Mouse (Mus musculus) heart, embryonic 10.5 days (tissue): Measurements from ENCODE around the gene Tas2r143. TPM values are rescaled to one million over a fixed set of nuclear protein-coding genes. Genes with fewer than 3 reads are reported as not detected.

Experiments used
- DNase-seq: peaks from one replicate; pipeline ENCODE4 v3.0.0-alpha.2; 2017; ENCODE audit warnings: low spot score
- H3K27ac ChIP-seq: fragments of 300-500 bp; sonication (generic); 2 replicates; pipeline ENCODE4 v1.5.1; 2016; ENCODE audit warnings: mild to moderate bottlenecking
- H3K27me3 ChIP-seq: fragments of 300-500 bp; sonication (generic); 2 replicates; pipeline ENCODE4 v1.6.1; 2016; ENCODE audit warnings: mild to moderate bottlenecking; ENCODE audit not compliant: poor library complexity, insufficient read depth, severe bottlenecking
- H3K36me3 ChIP-seq: fragments of 300-500 bp; sonication (generic); 2 replicates; pipeline ENCODE4 v1.6.1; 2016; ENCODE audit warnings: mild to moderate bottlenecking, moderate library complexity
- H3K4me1 ChIP-seq: fragments of 300-500 bp; sonication (generic); 2 replicates; pipeline ENCODE4 v1.6.1; 2016; ENCODE audit warnings: mild to moderate bottlenecking
- H3K4me3 ChIP-seq: fragments of 300-500 bp; sonication (generic); 2 replicates; pipeline ENCODE4 v1.5.1; 2016; ENCODE audit warnings: mild to moderate bottlenecking, moderate library complexity
- H3K9me3 ChIP-seq: fragments of 300-500 bp; sonication (generic); 2 replicates; pipeline ENCODE4 v1.6.1; 2016; ENCODE audit warnings: mild to moderate bottlenecking, moderate library complexity
- WGBS: fragments of 180-500 bp; shearing (Covaris S2); methylation state at CpG from one replicate; pipeline ENCODE4 v1.1.7; 2016; 5-methylcytosine and 5-hydroxymethylcytosine counted together
- polyA plus RNA-seq: library from polyadenylated mRNA; unstranded; fragments of >200 nt; fragmentation: Nextera tagmentation; extraction: Ambion mirVana; gene quantifications from 2 replicates; pipeline ENCODE4 v1.2.1, GENCODE M21; 2016

Gene Tas2r143
- polyA plus RNA-seq, result not detected in 2 replicates

DNA sequence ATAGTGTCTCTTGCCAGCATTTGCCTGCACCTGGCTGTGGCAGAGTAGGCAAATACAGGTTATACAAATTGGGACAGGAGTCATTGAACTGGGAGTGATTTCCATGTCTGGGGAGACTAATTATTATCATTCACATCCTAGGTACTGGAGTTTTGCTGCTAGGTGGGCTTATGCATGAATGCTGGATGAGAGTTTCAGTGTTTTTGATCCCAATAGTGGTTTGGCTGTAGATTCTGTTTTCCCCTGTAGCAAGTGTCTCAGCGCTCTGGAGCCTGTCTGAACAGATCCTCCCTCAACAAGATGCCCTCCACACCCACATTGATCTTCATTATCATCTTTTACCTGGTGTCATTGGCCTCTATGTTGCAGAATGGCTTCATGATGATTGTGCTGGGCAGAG lies at the start of gene Tas2r143:
TSS of gene Tas2r143 (plus strand) at position 301 of the 400 bp plus-strand sequence.
- H3K27me3 ChIP-seq, result peaks cover 6% of the 10 kb centered on the region; the same call in 1 of the 2 replicates
- no peak within 1 kb of the TSS for H3K27ac ChIP-seq
- WGBS, result 65% methylated on average over 1 of the region's 1 CpGs

DNA sequence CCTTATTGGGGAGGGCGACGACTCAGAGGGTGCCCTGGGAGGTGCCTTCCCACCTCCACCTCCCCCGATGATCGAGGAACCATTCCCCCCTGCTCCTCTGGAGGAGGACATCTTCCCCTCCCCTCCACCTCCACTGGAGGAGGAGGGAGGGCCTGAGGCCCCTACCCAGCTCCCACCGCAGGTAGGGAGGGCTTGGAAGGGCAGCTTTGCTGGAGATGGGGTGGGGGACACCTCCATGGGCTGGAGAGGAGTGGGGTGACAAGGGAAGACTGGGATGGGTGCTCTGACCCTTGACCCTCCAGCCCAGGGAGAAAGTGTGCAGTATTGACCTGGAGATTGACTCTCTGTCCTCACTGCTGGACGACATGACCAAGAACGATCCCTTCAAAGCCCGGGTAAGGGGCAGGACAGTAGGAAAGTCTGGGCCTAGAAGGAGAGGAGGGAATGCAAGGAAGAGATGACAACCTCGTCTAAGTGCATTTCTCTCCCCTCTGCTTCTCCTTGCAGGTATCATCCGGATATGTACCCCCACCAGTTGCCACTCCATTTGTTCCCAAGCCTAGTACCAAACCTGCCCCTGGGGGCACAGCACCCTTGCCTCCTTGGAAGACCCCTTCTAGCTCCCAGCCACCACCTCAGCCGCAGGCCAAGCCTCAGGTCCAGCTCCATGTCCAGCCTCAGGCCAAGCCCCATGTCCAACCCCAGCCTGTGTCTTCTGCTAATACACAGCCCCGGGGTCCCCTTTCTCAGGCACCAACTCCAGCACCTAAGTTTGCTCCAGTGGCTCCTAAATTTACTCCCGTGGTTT lies 48.9 kb upstream of the Tas2r143 start:
- 35% methylated on average over 13 of the region's 13 CpGs for whole genome bisulfite sequencing
- Histone ChIP-seq H3K27me3 (no peaks in the 10 kb centered on the region), H3K4me1 (peaks cover 56% of the 10 kb centered on the region)

More for the DNA sequence above, at the start of gene Tas2r143:
- Histone ChIP-seq H3K9me3 (no peaks in the 10 kb centered on the region), H3K36me3 (no peaks in the 10 kb centered on the region), H3K4me3 (no peak within 1 kb of the TSS), H3K4me1 (no peaks in the 10 kb centered on the region)
- DNase-seq, result no peak

DNA sequence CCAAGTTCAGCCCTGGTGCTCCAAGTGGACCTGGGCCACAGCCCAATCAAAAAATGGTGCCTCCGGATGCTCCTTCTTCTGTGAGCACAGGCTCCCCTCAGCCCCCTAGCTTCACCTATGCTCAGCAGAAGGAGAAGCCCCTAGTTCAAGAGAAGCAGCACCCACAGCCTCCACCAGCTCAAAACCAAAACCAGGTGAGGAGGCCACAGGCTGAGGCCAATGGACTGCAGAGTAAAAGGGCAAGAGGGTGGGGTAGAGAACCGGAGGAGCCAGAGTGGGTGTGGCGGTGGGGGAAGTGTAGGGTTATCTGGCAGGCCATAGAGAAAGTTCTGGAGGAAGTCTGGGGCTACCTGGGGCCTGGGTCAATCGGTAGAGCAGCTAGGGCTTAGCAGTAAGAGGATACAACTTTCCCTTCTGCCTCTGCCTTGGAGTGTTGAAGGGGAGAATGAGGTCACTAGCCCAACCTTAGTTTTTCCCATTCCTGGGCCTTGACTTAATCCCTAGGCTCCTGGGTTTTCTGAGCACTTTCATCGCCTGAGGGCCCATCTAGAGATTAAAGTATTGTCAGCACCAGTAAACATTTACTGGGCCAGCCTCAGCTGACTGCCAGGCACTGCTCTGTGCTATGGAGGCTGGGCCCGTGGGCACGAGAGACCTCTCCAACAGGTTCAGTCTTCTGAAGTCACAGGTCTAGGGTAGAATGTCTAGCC lies 48.1 kb upstream of the Tas2r143 start:
- WGBS, result 48% methylated on average over 7 of the region's 7 CpGs
- H3K4me3 ChIP-seq, result peak overlapping the region; percentile 97
- peaks cover 57% of the 10 kb centered on the region for H3K36me3 ChIP-seq
- H3K4me1 ChIP-seq, result peaks cover 64% of the 10 kb centered on the region
- H3K27ac ChIP-seq, result peak overlapping the region; percentile 96; the same call in 1 of the 2 replicates
- no peaks in the 10 kb centered on the region for H3K27me3 ChIP-seq
- no peaks in the 10 kb centered on the region for H3K9me3 ChIP-seq
- DNase-seq, result no peak

More for the DNA sequence above, 48.9 kb upstream of the Tas2r143 start:
- DNase-seq, result no peak
- peak overlapping the region; percentile 97 for H3K4me3 ChIP-seq
- peaks cover 50% of the 10 kb centered on the region for H3K36me3 ChIP-seq
- H3K27ac ChIP-seq, result peak overlapping the region; percentile 96
- H3K9me3 ChIP-seq, result no peaks in the 10 kb centered on the region

DNA sequence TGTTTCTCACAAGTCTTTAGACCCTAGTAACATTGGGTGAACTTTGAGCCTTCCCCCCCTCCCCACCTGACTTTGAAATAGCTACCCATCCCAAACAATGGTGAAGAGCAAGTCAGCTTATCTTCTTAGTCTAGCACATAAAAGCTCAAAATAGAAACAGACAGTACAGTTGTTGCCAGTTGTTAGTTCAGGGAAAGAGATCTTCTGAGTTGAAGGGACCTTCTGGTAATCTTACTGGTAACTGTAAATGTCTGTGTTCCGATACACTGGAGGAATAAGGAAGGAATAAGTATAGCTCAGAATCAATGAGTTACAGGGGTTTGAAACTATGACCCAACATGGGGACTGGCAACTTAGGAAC lies 47.6 kb upstream of the Tas2r143 start:
- H3K4me3 ChIP-seq, result peak overlapping the region; percentile 97; the same call in 1 of the 2 replicates
- 84% methylated on average over 1 of the region's 1 CpGs for WGBS
- H3K9me3 ChIP-seq, result no peaks in the 10 kb centered on the region
- H3K27ac ChIP-seq, result 0 out of 2 replicates have a peak overlapping the region, but pooled peaks have one; percentile 96
- H3K4me1 ChIP-seq, result peaks cover 69% of the 10 kb centered on the region
- DNase-seq, result no peak
- H3K36me3 ChIP-seq, result peaks cover 63% of the 10 kb centered on the region
- H3K27me3 ChIP-seq, result no peaks in the 10 kb centered on the region

DNA sequence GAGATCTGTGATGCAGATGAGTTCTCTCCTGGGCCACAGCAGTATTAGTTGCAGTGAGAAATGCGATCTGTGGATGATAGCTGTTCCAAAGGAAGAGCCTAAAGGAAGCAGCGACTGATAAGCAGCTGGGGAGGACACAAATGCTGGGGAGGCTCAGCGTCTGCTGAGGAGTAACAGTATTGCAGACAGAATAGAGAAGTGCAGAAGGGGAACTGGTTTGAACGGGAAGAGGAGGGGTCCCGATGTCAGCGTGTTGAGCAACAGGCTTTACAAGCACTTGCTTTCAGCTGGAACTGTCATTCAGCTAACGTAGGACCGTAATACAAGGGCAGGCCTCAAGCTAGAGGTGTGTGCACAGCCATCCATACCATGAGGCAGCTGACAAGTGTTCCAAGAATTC lies 46.9 kb upstream of the Tas2r143 start:
- DNase-seq, result no peak
- peak overlapping the region; percentile 44; the same call in 1 of the 2 replicates for H3K27ac ChIP-seq
- H3K4me3 ChIP-seq, result peak overlapping the region; percentile 97
- peaks cover 76% of the 10 kb centered on the region for H3K4me1 ChIP-seq
- H3K36me3 ChIP-seq, result peaks cover 70% of the 10 kb centered on the region
- H3K9me3 ChIP-seq, result no peaks in the 10 kb centered on the region
- WGBS, result 44% methylated on average over 8 of the region's 8 CpGs
- no peaks in the 10 kb centered on the region for H3K27me3 ChIP-seq

DNA sequence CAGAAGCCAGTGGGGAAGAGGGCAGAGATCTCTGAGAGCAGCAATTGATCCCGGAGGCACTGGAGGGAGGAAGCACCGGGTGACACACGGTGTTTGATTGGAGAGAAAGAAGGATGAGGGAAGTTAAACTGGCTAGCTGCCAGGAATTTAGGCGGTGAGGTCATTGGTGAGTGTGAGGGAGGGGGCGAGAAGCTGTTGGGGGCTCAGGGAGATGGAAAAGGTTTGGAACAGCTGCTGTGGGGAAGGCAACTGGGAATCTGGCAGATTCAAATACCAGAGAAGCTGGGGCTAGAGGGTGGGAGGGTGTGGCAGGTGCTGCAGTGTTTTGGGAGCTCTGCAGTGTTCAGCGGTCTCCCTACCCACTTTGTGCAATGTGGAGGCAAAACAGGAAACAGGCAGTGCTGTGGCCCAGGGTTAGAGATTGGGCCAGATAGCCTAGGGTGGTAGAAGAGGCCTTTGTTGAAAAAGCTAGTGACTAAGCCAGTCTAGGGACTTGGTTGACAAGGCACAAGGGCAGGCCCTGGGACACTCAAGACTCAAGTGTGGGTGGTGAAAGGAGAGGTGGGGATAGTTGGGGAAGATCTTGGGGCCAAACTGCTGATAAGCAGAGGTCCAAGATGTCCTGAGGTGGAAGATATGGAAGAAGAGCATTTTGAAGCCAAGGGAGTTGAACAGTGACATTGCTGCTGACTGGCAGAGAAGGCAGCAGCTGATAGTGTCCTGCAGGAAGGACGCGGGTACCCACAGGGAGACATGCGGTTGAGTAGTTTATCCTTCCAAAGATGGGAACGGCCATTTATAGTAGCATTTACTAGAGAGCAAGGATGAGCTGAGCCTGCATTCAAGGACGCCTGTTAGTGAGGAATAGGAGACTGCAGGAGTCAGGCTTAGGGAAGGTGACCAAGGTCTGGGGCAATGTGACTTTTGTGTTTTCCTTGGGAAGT lies 45.7 kb upstream of the Tas2r143 start:
- WGBS, result 35% methylated on average over 11 of the region's 11 CpGs
- Histone ChIP-seq H3K9me3 (no peaks in the 10 kb centered on the region), H3K27ac (peak overlapping the region; percentile 75; the same call in 1 of the 2 replicates), H3K36me3 (peaks cover 81% of the 10 kb centered on the region), H3K4me1 (peaks cover 74% of the 10 kb centered on the region), H3K27me3 (no peaks in the 10 kb centered on the region), H3K4me3 (peak overlapping the region; percentile 97)
- no peak for DNase-seq

- H3K4me3 ChIP-seq, result no peak overlapping the region
- H3K9me3 ChIP-seq, result no peaks in the 10 kb centered on the region
- no peak for DNase-seq
- H3K4me1 ChIP-seq, result peaks cover 77% of the 10 kb centered on the region
- 91% methylated on average over 6 of the region's 6 CpGs for whole genome bisulfite sequencing
- peaks cover 92% of the 10 kb centered on the region for H3K36me3 ChIP-seq
- no peak overlapping the region; the same call in 1 of the 2 replicates for H3K27ac ChIP-seq
- no peaks in the 10 kb centered on the region for H3K27me3 ChIP-seq
Observed at GRCm38 (mm10) chr6:42355366-42355765, 44.7 kb upstream of the Tas2r143 start.

DNA sequence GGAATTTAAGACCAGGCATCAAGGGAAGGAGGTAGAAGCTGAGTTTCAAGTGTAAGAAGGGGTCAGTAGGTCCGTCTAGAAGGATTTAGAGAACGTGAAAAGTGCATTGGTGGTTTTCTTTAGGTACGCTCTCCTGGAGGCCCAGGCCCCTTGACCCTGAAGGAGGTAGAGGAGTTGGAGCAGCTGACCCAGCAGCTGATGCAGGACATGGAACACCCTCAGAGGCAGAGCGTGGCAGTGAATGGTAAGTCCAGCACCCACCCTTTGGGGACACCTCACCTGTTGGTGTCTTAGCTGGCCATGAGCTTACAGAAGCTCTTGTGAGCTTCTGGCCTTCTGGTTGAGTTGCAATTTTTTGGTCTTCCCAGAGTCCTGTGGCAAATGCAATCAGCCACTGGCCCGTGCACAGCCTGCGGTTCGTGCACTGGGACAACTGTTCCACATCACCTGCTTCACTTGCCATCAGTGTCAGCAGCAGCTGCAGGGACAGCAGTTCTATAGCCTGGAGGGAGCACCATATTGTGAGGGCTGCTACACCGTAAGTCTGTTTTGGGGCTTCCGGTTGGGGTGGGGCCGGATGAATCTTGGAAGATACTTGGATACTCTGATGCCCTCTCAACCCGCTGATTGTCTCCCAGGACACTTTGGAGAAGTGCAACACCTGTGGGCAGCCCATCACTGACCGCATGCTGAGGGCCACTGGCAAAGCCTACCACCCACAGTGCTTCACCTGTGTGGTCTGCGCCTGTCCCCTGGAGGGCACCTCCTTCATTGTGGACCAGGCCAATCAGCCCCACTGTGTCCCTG lies 44.0 kb upstream of the Tas2r143 start:
- H3K9me3 ChIP-seq, result no peaks in the 10 kb centered on the region
- H3K4me3 ChIP-seq, result no peak overlapping the region
- H3K27ac ChIP-seq, result no peak overlapping the region
- peaks cover 74% of the 10 kb centered on the region for H3K4me1 ChIP-seq
- no peaks in the 10 kb centered on the region for H3K27me3 ChIP-seq
- WGBS, result 91% methylated on average over 13 of the region's 13 CpGs
- no peak for DNase-seq
- peaks cover 96% of the 10 kb centered on the region for H3K36me3 ChIP-seq

- DNase-seq, result no peak
- WGBS, result 90% methylated on average over 5 of the region's 5 CpGs
- H3K36me3 ChIP-seq, result peaks cover 94% of the 10 kb centered on the region
- H3K4me1 ChIP-seq, result peaks cover 73% of the 10 kb centered on the region
- H3K27ac ChIP-seq, result no peak overlapping the region
- H3K9me3 ChIP-seq, result no peaks in the 10 kb centered on the region
- no peaks in the 10 kb centered on the region for H3K27me3 ChIP-seq
- no peak overlapping the region for H3K4me3 ChIP-seq
Observed at GRCm38 (mm10) chr6:42356913-42357312, 43.1 kb upstream of the Tas2r143 start.

DNA sequence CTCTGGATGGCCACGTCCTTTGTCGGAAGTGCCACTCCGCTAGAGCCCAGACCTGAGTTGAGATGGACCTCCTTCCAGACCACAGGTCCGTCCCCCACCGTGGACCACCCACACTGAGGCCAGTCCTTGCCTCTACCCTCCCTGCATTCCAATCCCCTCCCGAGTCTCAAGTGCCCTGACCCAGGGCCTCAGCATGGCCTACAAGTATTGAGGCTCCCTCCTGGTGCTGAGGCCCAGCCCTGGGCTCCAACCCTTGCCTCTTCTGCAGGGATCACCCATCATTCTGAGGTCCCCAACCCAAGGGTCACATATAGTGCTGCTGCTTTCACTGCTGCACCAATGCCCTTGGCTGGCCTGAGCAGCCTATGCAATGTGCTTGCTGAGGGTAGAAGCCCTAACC lies 42.1 kb upstream of the Tas2r143 start:
- WGBS, result 49% methylated on average over 6 of the region's 6 CpGs
- peaks cover 73% of the 10 kb centered on the region for H3K4me1 ChIP-seq
- H3K27ac ChIP-seq, result peak overlapping the region; percentile 52
- peaks cover 84% of the 10 kb centered on the region for H3K36me3 ChIP-seq
- DNase-seq, result no peak
- no peak overlapping the region for H3K4me3 ChIP-seq
- no peaks in the 10 kb centered on the region for H3K27me3 ChIP-seq
- no peaks in the 10 kb centered on the region for H3K9me3 ChIP-seq

GRCm38 (mm10) chr6:42358901-42359300 lies 41.1 kb upstream of the Tas2r143 start:
- Histone ChIP-seq H3K4me1 (peaks cover 73% of the 10 kb centered on the region), H3K4me3 (no peak overlapping the region), H3K27ac (no peak overlapping the region), H3K36me3 (peaks cover 74% of the 10 kb centered on the region), H3K27me3 (no peaks in the 10 kb centered on the region), H3K9me3 (no peaks in the 10 kb centered on the region)
- no peak for DNase-seq
- WGBS, result 91% methylated on average over 12 of the region's 12 CpGs
